Mouse (Mus musculus): ENCODE data around the gene Atrip. TPM values are rescaled to one million over a fixed set of nuclear protein-coding genes. Genes with fewer than 3 reads are reported as not detected.

The Atrip gene
- total RNA-seq, 2 experiments from 2014 or later = 28.0 to 28.3 TPM

GRCm38 (mm10) chr9:109022866-109023685, 50.8 kb downstream of the Atrip start:
- intact Hi-C loops (cut with DNase I) = loop anchor here (2.0 kb wide), 1 partner anchor 14 kb away; no protein-coding TSS in a partner anchor
- peak in 1 of 2 experiments; percentile 51 for DNase-seq (ENCODE audit: extremely low spot score in 1 of 2, low spot score in 2 of 2)
- H3K4me3 ChIP-seq = no peak overlapping the region
- TF ChIP-seq CTCF (IDR thresholded peaks at IDR 0.05) = no peak
- H3K27ac ChIP-seq = peak overlapping the region; percentile 82

- intact Hi-C loops (cut with DNase I) = no loop called here
- Histone ChIP-seq H3K27ac (peak overlapping the region; percentile 82), H3K4me3 (no peak overlapping the region)
- no peak for DNase-seq (ENCODE audit: extremely low spot score in 1 of 2, low spot score in 2 of 2)
- TF ChIP-seq CTCF (IDR thresholded peaks at IDR 0.05) = no peak
Observed at GRCm38 (mm10) chr9:109021428-109021827, 52.5 kb downstream of the Atrip start.

DNA sequence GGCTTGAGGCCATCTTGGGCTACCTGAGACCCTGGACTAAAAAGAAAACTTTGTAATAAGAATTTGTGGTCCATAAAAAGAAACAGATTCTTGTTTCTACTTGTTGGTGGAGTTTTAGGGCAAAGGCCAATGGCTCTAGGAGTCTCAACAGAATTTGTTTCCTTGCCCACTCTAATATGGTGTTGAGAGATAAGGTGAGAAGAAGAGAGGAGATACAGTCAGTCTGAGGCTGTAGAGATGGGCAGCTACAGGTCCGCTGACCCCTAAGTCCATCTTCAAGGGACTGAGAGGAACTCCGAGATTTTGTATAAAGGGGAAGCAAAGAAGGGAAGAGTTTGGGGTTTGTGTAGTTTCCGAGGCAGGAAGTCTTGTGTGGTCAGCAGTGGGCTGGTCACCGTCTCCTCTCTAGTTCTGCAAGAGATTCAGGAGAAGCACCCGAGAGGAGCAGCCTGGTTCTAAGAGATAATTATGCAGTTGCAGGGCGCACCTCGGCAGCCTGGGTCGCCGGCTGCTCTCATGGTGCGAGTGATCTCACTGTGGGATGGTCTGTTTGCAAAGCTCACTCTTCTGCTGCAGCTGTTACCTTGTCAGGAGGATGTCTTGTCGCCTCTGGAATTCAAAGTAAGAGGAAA, 56.8 kb downstream of the Atrip start:
- no peak for DNase-seq (ENCODE audit: extremely low spot score in 1 of 2, low spot score in 2 of 2)
- intact Hi-C loops (cut with DNase I) = no loop called here

DNA sequence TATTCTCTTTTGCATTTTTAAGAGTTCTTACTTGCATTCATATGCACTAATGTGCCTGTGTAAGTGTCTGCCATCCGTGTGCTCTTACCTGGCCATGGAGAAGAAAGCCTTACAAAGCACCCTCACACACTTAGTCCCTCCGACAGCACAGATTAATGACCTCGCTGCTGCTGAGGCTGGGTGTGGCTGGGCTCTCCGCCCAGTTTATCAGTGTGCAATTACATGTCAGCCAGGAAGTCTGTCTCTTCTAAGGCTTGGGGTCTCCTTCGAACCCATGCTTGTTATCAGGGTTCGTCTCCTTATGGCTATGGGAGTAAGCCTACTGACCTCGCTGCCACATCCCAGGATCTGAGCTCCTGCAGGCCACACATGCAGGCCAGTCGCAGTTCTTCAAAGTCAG, 58.5 kb downstream of the Atrip start:
- no peak for DNase-seq (ENCODE audit: extremely low spot score in 1 of 2, low spot score in 2 of 2)
- intact Hi-C loops (cut with DNase I) = no loop called here
- Histone ChIP-seq H3K27ac (no peak overlapping the region), H3K4me3 (no peak overlapping the region)
- TF ChIP-seq CTCF (IDR thresholded peaks at IDR 0.05) = no peak

More for the DNA sequence above, 56.8 kb downstream of the Atrip start:
- no peak overlapping the region for H3K4me3 ChIP-seq
- TF ChIP-seq CTCF (IDR thresholded peaks at IDR 0.05) = no peak
- H3K27ac ChIP-seq = peak overlapping the region; percentile 20; the same call in 1 of the 2 replicates

DNA sequence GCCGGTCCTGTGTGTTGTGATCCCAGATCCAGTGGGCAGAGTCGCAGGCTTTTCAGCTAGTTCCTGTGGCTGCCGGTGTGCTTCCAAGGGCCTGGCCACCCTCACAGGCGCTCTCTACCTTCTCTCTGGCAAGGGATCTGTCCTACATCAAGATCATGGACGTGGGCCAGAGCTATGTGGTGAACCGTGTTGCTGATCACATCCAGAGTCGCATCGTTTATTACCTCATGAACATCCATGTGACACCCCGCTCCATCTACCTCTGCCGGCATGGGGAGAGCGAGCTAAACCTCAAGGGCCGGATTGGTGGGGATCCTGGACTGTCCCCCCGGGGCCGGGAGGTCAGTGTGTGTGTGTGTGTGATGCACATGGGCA, 63.6 kb downstream of the Atrip start:
- TF ChIP-seq CTCF (IDR thresholded peaks at IDR 0.05) = no peak
- Histone ChIP-seq H3K27ac (peak overlapping the region; percentile 83; the same call in 1 of the 2 replicates), H3K4me3 (no peak overlapping the region)
- DNase-seq (ENCODE audit: extremely low spot score in 1 of 2, low spot score in 2 of 2) = no peak
- intact Hi-C loops (cut with DNase I) = no loop called here

DNA sequence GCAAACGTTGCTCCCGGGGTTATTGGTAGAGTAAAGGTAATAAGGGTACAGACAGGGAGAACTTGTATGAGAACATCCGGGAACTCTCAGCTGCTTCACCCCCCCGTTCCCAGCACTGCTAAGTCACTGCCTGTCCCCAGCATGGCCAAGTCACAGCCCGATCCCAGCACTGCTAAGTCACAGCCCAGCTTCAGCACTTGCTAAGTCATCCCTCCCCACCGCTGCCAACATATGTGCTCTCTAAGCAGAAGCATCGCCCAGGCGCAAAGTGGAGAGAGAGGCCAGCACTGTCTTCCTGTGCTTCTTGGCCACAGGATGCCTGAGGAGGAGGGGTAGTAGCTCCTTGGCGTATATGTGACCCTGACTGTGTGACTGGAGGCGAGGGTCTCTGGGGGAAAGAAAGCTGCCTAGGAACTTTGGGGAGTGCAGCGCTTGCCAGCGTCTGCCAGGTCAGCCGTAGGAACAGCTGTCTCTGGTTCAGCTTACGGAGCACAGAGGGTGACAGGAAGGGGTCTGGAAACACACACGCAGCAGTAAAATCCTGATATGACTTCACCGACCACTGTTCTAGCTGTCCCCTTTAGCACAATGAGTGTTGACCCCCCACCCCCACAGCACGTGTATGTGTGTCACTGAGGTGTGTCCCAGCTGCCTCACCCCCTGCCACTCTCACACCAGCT, 64.1 kb downstream of the Atrip start:
- Histone ChIP-seq H3K27ac (peak overlapping the region; percentile 83), H3K4me3 (no peak overlapping the region)
- intact Hi-C loops (cut with DNase I) = loop anchor here (1.0 to 10.0 kb wide), 3 partner anchors 13 to 595 kb away; no protein-coding TSS in a partner anchor
- peak; percentile 39 to 56 for DNase-seq (ENCODE audit: extremely low spot score in 1 of 2, low spot score in 2 of 2)
- TF ChIP-seq CTCF (IDR thresholded peaks at IDR 0.05) = no peak

DNA sequence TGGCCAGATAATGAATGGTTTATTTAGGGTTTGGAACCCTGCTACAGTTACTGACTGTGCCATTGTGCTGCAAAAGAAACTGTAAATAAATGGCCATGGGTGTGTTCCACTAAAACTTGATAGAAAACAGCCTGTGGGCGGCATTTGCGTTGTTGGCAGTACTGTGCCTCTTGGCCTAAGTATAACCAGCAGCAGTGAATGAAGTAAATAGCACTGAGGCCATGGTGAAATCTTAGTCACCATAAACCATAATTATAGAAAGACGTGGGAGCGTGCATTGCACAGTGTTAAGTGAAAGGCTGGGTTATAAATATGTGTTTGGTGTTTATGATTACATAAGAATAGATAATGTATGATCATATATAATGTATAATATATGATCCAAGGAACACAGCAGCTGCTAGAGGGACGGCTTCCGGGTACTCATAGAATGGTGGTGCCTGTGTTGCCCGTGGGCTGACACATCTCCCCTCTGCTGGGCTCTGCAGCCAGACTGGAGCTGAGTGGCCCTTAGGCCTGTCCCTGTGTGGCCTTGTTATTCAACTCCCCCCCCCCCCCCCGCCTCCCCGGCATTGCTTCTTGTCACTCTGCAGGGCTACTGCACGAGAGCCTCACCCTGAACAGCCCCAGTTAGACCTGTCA, 64.8 kb downstream of the Atrip start:
- Histone ChIP-seq H3K4me3 (no peak overlapping the region), H3K27ac (peak overlapping the region; percentile 83)
- intact Hi-C loops (cut with DNase I) = loop anchor here (1.0 to 10.0 kb wide), 3 partner anchors 14 to 596 kb away; no protein-coding TSS in a partner anchor
- TF ChIP-seq CTCF (IDR thresholded peaks at IDR 0.05) = no peak
- no peak for DNase-seq (ENCODE audit: extremely low spot score in 1 of 2, low spot score in 2 of 2)

DNA sequence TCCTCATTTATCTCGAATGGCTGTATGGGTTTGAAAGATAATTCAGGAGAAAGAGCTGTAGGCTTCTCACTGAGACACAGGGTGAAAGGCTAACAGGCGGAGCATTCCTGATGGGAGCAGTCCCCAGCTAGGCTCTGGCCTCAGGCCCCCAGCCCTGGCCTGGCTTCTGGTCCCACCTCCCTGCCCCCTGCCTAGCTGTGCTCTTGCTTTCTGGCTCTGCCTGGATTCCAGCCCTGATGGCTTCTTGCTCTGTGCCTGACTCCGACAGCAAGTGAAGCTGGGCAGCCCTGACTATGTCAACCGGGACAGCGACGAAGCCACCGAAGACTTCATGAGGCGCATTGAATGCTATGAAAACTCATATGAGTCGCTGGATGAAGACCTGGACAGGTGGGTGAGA, 65.8 kb downstream of the Atrip start:
- intact Hi-C loops (cut with DNase I) = loop anchor here (2.0 to 10.0 kb wide), 2 partner anchors 15 to 597 kb away; no protein-coding TSS in a partner anchor
- H3K27ac ChIP-seq = peak overlapping the region; percentile 83
- DNase-seq (ENCODE audit: extremely low spot score in 1 of 2, low spot score in 2 of 2) = no peak

More for the DNA sequence above, 65.8 kb downstream of the Atrip start:
- TF ChIP-seq CTCF (IDR thresholded peaks at IDR 0.05) = no peak
- H3K4me3 ChIP-seq = no peak overlapping the region

Other genes with a start within 250 kb of the Atrip start
- 10 to 100 TPM; 65.1 to 75.0 TPM for gene Celsr3, start 247.8 kb downstream of the Atrip start, total RNA-seq (2021)
- gene Slc26a6, start 220.8 kb downstream of the Atrip start, total RNA-seq (2021) = 10 to 100 TPM; 17.1 to 17.8 TPM
- gene Tmem89, start 159.5 kb downstream of the Atrip start, total RNA-seq (2021) = not detected
- 100 to 1,000 TPM; 358 to 364 TPM for gene Uqcrc1, start 137.5 kb downstream of the Atrip start, total RNA-seq (2021)
- gene Col7a1, start 120.5 kb downstream of the Atrip start, total RNA-seq (2021) = 1 to 10 TPM; 2.8 to 4.0 TPM
- under 1 TPM; 0.40 to 0.41 TPM for gene Ucn2, start 88.1 kb downstream of the Atrip start, total RNA-seq (2021)
- gene Pfkfb4, start 82.3 kb downstream of the Atrip start, total RNA-seq (2021) = 10 to 100 TPM; 15.8 to 17.7 TPM
- 10 to 100 TPM; 71.6 to 77.5 TPM for gene Shisa5, start 35.6 kb downstream of the Atrip start, total RNA-seq (2021)
- 10 to 100 TPM; 11.7 to 15.3 TPM for gene Trex1, start 14.4 kb downstream of the Atrip start, total RNA-seq (2021)
- gene Ccdc51, start 8.4 kb upstream of the Atrip start, total RNA-seq (2021) = 1 to 10 TPM; 8.0 to 8.6 TPM
- 100 to 1,000 TPM; 312 to 332 TPM for gene Tma7, start 8.5 kb upstream of the Atrip start, total RNA-seq (2021)
- 10 to 100 TPM; 65.0 to 70.5 TPM for gene Plxnb1, start 21.3 kb upstream of the Atrip start, total RNA-seq (2021)
- gene Fbxw21, start 87.9 kb upstream of the Atrip start, total RNA-seq (2021) = not detected
- gene Fbxw13, start 121.9 kb upstream of the Atrip start, total RNA-seq (2021) = not detected
- not detected for gene Fbxw20, start 160.6 kb upstream of the Atrip start, total RNA-seq (2021)
- not detected for gene Fbxw14, start 213.6 kb upstream of the Atrip start, total RNA-seq (2021)

Data from left cerebral cortex, adult 2 months (tissue).